Mouse (Mus musculus) liver, embryonic 11.5 days (tissue): ENCODE results near the gene Gm28036. TPM values are rescaled to one million over a fixed set of nuclear protein-coding genes. Genes with fewer than 3 reads are reported as not detected.

ENCODE experiments used
- ATAC-seq: fragments of 200-750 bp; cut with Nextera tagmentation; replicated peaks from 2 replicates; pipeline ENCODE4 v1.8.0; 2017; ENCODE audit warnings: moderate number of reproducible peaks, mild to moderate bottlenecking, moderate TSS enrichment, moderate library complexity; ENCODE audit not compliant: low FRiP score
- DNase-seq: peaks from one replicate; pipeline ENCODE4 v3.0.0-alpha.2; 2017; ENCODE audit warnings: low spot score
- H3K27ac ChIP-seq: fragments of 300-500 bp; sonication (generic); 2 replicates; pipeline ENCODE4 v1.5.1; 2014; ENCODE audit warnings: mild to moderate bottlenecking, low read depth, low read length, control low read depth
- H3K27me3 ChIP-seq: fragments of 300-500 bp; sonication (generic); replicated peaks from 2 replicates; pipeline ENCODE4 v1.6.1; 2014; ENCODE audit warnings: low read length, mixed read lengths; ENCODE audit not compliant: control insufficient read depth, insufficient read depth
- H3K36me3 ChIP-seq: fragments of 300-500 bp; sonication (generic); 2 replicates; pipeline ENCODE4 v1.6.1; 2014; ENCODE audit warnings: mild to moderate bottlenecking, low read length, moderate library complexity, mixed read lengths; ENCODE audit not compliant: control insufficient read depth, insufficient read depth
- H3K4me1 ChIP-seq: fragments of 300-500 bp; sonication (generic); replicated peaks from 2 replicates; pipeline ENCODE4 v1.6.1; 2014; ENCODE audit warnings: low read length, mixed read lengths; ENCODE audit not compliant: control insufficient read depth, insufficient read depth
- H3K4me2 ChIP-seq: fragments of 300-500 bp; sonication (generic); 2 replicates; pipeline ENCODE4 v1.6.1; 2014; ENCODE audit warnings: mild to moderate bottlenecking, control low read depth, moderate library complexity
- H3K4me3 ChIP-seq: fragments of 300-500 bp; sonication (generic); 2 replicates; pipeline ENCODE4 v1.5.1; 2014; ENCODE audit warnings: low read depth, low read length, control low read depth
- H3K9ac ChIP-seq: fragments of 300-500 bp; sonication (generic); 2 replicates; pipeline ENCODE4 v1.6.1; 2014; ENCODE audit warnings: low read depth, low read length, control low read depth
- H3K9me3 ChIP-seq: fragments of 300-500 bp; sonication (generic); 2 replicates; pipeline ENCODE4 v1.6.1; 2016; ENCODE audit warnings: low read length, inconsistent platforms, mixed read lengths; ENCODE audit not compliant: control insufficient read depth
- WGBS: fragments of 180-500 bp; shearing (Covaris S2); extraction: QIAGEN DNeasy Blood & Tissue Kit; methylation state at CpG from one replicate; pipeline ENCODE4 v1.1.7; 2014; 5-methylcytosine and 5-hydroxymethylcytosine counted together
- polyA plus RNA-seq: library from polyadenylated mRNA; unstranded; fragments of >200 nt; fragmentation: Nextera tagmentation; extraction: Ambion mirVana; gene quantifications from 2 replicates; pipeline ENCODE4 v1.2.1, GENCODE M21; 2014

The Gm28036 gene
- polyA plus RNA-seq, result 10.8 and 12.1 TPM in 2 replicates

GRCm38 (mm10) chr2:156126992-156127391 is at the start of gene Gm28036:
Gene Gm28036, minus strand, starts transcription at chr2:156127092.
- H3K4me2 ChIP-seq, result no peak within 1 kb of the TSS
- no peak for DNase-seq
- no peak within 1 kb of the TSS for H3K4me3 ChIP-seq
- H3K4me1 ChIP-seq, result no peaks in the 10 kb centered on the region
- H3K9ac ChIP-seq, result no peak within 1 kb of the TSS
- ATAC-seq, result no peak
- no peaks in the 10 kb centered on the region for H3K27me3 ChIP-seq
- no peak within 1 kb of the TSS for H3K27ac ChIP-seq
- 92% methylated on average over 5 of the region's 5 CpGs for WGBS
- peaks cover 20% of the 10 kb centered on the region for H3K36me3 ChIP-seq
- no peaks in the 10 kb centered on the region for H3K9me3 ChIP-seq

- WGBS, result 90% methylated on average over 5 of the region's 5 CpGs
- no peak for ATAC-seq
- H3K27ac ChIP-seq, result no peak overlapping the region
- peaks cover 53% of the 10 kb centered on the region for H3K36me3 ChIP-seq
- no peak overlapping the region for H3K4me2 ChIP-seq
- no peaks in the 10 kb centered on the region for H3K9me3 ChIP-seq
- no peaks in the 10 kb centered on the region for H3K27me3 ChIP-seq
- no peak overlapping the region for H3K9ac ChIP-seq
- DNase-seq, result no peak
- no peaks in the 10 kb centered on the region for H3K4me1 ChIP-seq
- H3K4me3 ChIP-seq, result no peak overlapping the region
Measured at GRCm38 (mm10) chr2:156166557-156166956, 39.7 kb upstream of the Gm28036 start.

- Histone ChIP-seq H3K9ac (no peak overlapping the region), H3K4me1 (no peaks in the 10 kb centered on the region), H3K4me2 (no peak overlapping the region), H3K27ac (no peak overlapping the region), H3K9me3 (no peaks in the 10 kb centered on the region), H3K27me3 (no peaks in the 10 kb centered on the region), H3K36me3 (peaks cover 51% of the 10 kb centered on the region), H3K4me3 (no peak overlapping the region)
- ATAC-seq, result no peak
- WGBS, result 91% methylated on average over 1 of the region's 1 CpGs
- no peak for DNase-seq
Measured at GRCm38 (mm10) chr2:156165478-156165877, 38.6 kb upstream of the Gm28036 start.

- no peak overlapping the region for H3K9ac ChIP-seq
- H3K4me2 ChIP-seq, result no peak overlapping the region
- H3K27me3 ChIP-seq, result no peaks in the 10 kb centered on the region
- H3K9me3 ChIP-seq, result no peaks in the 10 kb centered on the region
- no peak overlapping the region for H3K4me3 ChIP-seq
- ATAC-seq (no peak), DNase-seq (no peak)
- H3K27ac ChIP-seq, result no peak overlapping the region
- H3K36me3 ChIP-seq, result peaks cover 33% of the 10 kb centered on the region
- no peaks in the 10 kb centered on the region for H3K4me1 ChIP-seq
Measured at GRCm38 (mm10) chr2:156151538-156151937, 24.6 kb upstream of the Gm28036 start.

- WGBS, result 85% methylated on average over 3 of the region's 3 CpGs
- Histone ChIP-seq H3K4me3 (no peak overlapping the region), H3K9ac (no peak overlapping the region), H3K4me1 (peaks cover 8% of the 10 kb centered on the region; the same call in 1 of the 2 replicates), H3K27ac (no peak overlapping the region), H3K9me3 (no peaks in the 10 kb centered on the region), H3K27me3 (no peaks in the 10 kb centered on the region), H3K4me2 (no peak overlapping the region), H3K36me3 (peaks cover 26% of the 10 kb centered on the region)
- ATAC-seq (no peak), DNase-seq (no peak)
Measured at GRCm38 (mm10) chr2:156147316-156147915, 20.5 kb upstream of the Gm28036 start.

- no peak for ATAC-seq
Measured at GRCm38 (mm10) chr2:156146272-156146989, 19.5 kb upstream of the Gm28036 start.

GRCm38 (mm10) chr2:156145486-156146130 is 18.7 kb upstream of the Gm28036 start:
- no peak for ATAC-seq
- 58% methylated on average over 11 of the region's 11 CpGs for WGBS
- no peak for DNase-seq
- H3K4me2 ChIP-seq, result peak overlapping the region; percentile 79
- H3K9ac ChIP-seq, result no peak overlapping the region
- peaks cover 27% of the 10 kb centered on the region for H3K36me3 ChIP-seq
- H3K9me3 ChIP-seq, result no peaks in the 10 kb centered on the region
- H3K4me3 ChIP-seq, result peak overlapping the region; percentile 89
- no peaks in the 10 kb centered on the region for H3K27me3 ChIP-seq
- no peak overlapping the region for H3K27ac ChIP-seq
- H3K4me1 ChIP-seq, result peaks cover 8% of the 10 kb centered on the region; the same call in 1 of the 2 replicates

More at GRCm38 (mm10) chr2:156146272-156146989, 19.5 kb upstream of the Gm28036 start:
- Histone ChIP-seq H3K9me3 (no peaks in the 10 kb centered on the region), H3K27me3 (no peaks in the 10 kb centered on the region), H3K4me3 (no peak overlapping the region), H3K4me1 (peaks cover 8% of the 10 kb centered on the region; the same call in 1 of the 2 replicates), H3K27ac (no peak overlapping the region), H3K9ac (no peak overlapping the region), H3K4me2 (no peak overlapping the region), H3K36me3 (peaks cover 30% of the 10 kb centered on the region)
- WGBS, result 66% methylated on average over 5 of the region's 5 CpGs
- no peak for DNase-seq

GRCm38 (mm10) chr2:156143953-156144724 is 17.2 kb upstream of the Gm28036 start, which contains the start of the genes Romo1 and Nfs1:
Gene Romo1, plus strand, starts transcription at chr2:156144039.
Gene Nfs1, minus strand, starts transcription at chr2:156144186.
- peak within 1 kb of the TSS; percentile 79 for H3K4me2 ChIP-seq
- DNase-seq (peak; percentile 94), ATAC-seq (peak; percentile 91)
- no peaks in the 10 kb centered on the region for H3K9me3 ChIP-seq
- H3K4me3 ChIP-seq, result peak within 1 kb of the TSS; percentile 89
- WGBS, result under 1% methylated on average over 70 of the region's 70 CpGs
- H3K4me1 ChIP-seq, result peaks cover 8% of the 10 kb centered on the region; the same call in 1 of the 2 replicates
- H3K27ac ChIP-seq, result peak within 1 kb of the TSS; percentile 98
- H3K27me3 ChIP-seq, result no peaks in the 10 kb centered on the region
- H3K36me3 ChIP-seq, result peaks cover 22% of the 10 kb centered on the region; the same call in 1 of the 2 replicates
- peak within 1 kb of the TSS; percentile 97 for H3K9ac ChIP-seq
